Mouse (Mus musculus) hindbrain, embryonic 11.5 days (tissue): Measurements from ENCODE around the gene Ubp1. TPM values are rescaled to one million over a fixed set of nuclear protein-coding genes. Genes with fewer than 3 reads are reported as not detected.

Experiments
- ATAC-seq: fragments of 200-750 bp; cut with Nextera tagmentation; 2 replicates; pipeline ENCODE4 v1.8.0; 2017; ENCODE audit warnings: mild to moderate bottlenecking, moderate TSS enrichment, moderate library complexity; ENCODE audit not compliant: low FRiP score
- DNase-seq: peaks from one replicate; pipeline ENCODE4 v3.0.0-alpha.2; 2015; ENCODE audit warnings: low spot score
- H3K27ac ChIP-seq: fragments of 300-500 bp; sonication (generic); 2 replicates; pipeline ENCODE4 v1.5.1; 2014; ENCODE audit warnings: mild to moderate bottlenecking, low read depth, low read length
- H3K27me3 ChIP-seq: fragments of 300-500 bp; sonication (generic); 2 replicates; pipeline ENCODE4 v1.6.1; 2014; ENCODE audit warnings: mild to moderate bottlenecking, low read length, moderate library complexity, mixed read lengths; ENCODE audit not compliant: control insufficient read depth, insufficient read depth
- H3K36me3 ChIP-seq: fragments of 300-500 bp; sonication (generic); 2 replicates; pipeline ENCODE4 v1.6.1; 2014; ENCODE audit warnings: mild to moderate bottlenecking, low read length, moderate library complexity, mixed read lengths; ENCODE audit not compliant: control insufficient read depth, insufficient read depth
- H3K4me1 ChIP-seq: fragments of 300-500 bp; sonication (generic); replicated peaks from 2 replicates; pipeline ENCODE4 v1.6.1; 2014; ENCODE audit warnings: low read length, mixed read lengths; ENCODE audit not compliant: control insufficient read depth, insufficient read depth
- H3K4me2 ChIP-seq: fragments of 300-500 bp; sonication (generic); replicated peaks from 2 replicates; pipeline ENCODE4 v1.6.1; 2014; ENCODE audit warnings: mild to moderate bottlenecking, low read depth, low read length
- H3K4me3 ChIP-seq: fragments of 300-500 bp; sonication (generic); 2 replicates; pipeline ENCODE4 v1.5.1; 2014; ENCODE audit warnings: low read depth, low read length
- H3K9ac ChIP-seq: fragments of 300-500 bp; sonication (generic); 2 replicates; pipeline ENCODE4 v1.6.1; 2014; ENCODE audit warnings: low read depth, low read length
- H3K9me3 ChIP-seq: fragments of 300-500 bp; sonication (generic); 2 replicates; pipeline ENCODE4 v1.6.1; 2016; ENCODE audit warnings: low read length; ENCODE audit not compliant: control insufficient read depth
- WGBS: fragments of 180-500 bp; shearing (Covaris S2); extraction: QIAGEN DNeasy Blood & Tissue Kit; methylation state at CpG from one replicate; pipeline ENCODE4 v1.1.7; 2014; 5-methylcytosine and 5-hydroxymethylcytosine counted together
- polyA plus RNA-seq: library from polyadenylated mRNA; unstranded; fragments of >200 nt; fragmentation: Nextera tagmentation; extraction: Ambion mirVana; gene quantifications from 2 replicates; pipeline ENCODE4 v1.2.1, GENCODE M21; 2014

The Ubp1 gene
- polyA plus RNA-seq, 1 experiment from 2014 or later = 47.0 TPM

DNA sequence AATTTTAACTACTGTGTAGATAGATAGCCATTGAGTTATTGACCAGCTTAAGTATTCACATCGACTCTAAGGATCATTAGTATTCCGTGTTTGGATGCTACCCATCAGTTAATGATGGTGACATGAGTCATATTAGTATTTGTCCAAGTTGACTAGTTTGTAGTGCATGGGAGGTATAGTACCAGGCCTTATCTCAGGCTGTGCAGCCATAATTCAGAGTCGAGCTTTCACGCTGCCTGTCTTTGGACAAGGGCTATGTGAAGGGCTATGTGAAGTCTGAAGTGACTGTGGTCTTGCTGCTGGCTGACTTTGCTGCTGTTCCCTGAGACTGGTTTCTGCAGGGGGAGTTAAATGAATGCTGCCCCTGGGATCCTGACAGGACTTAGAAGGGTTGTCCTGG, 27.0 kb downstream of the Ubp1 start:
- Histone ChIP-seq H3K36me3 (peaks cover 7% of the 10 kb centered on the region), H3K9me3 (no peaks in the 10 kb centered on the region), H3K4me1 (no peaks in the 10 kb centered on the region), H3K4me3 (no peak overlapping the region), H3K27ac (no peak overlapping the region), H3K4me2 (no peak overlapping the region), H3K27me3 (no peaks in the 10 kb centered on the region), H3K9ac (no peak overlapping the region)
- WGBS = 98% methylated on average over 4 of the region's 4 CpGs
- ATAC-seq (no peak), DNase-seq (no peak)

DNA sequence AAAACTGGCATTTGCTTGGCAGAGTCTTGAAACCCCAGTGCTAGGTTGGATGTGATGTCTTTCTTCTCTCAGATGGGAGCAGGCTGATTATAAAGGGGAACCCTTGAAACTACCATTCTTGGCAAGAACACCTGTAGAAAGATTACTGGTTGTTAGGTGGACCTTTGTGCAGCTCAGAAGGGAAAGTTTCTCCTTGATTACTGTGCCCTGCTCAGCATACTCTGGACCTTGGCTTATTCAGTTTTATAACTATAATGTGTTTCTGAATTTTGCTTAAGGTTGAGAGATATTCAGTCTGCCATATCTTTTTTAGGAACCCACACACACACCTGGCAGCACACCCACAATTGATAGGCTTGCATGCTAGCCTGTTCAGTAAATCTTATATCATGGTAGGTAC, 33.0 kb downstream of the Ubp1 start:
- Histone ChIP-seq H3K36me3 (peaks cover 7% of the 10 kb centered on the region), H3K4me1 (no peaks in the 10 kb centered on the region), H3K4me2 (no peak overlapping the region), H3K9me3 (no peaks in the 10 kb centered on the region), H3K27me3 (no peaks in the 10 kb centered on the region), H3K4me3 (no peak overlapping the region), H3K27ac (no peak overlapping the region), H3K9ac (no peak overlapping the region)
- no peak for DNase-seq
- ATAC-seq = no peak

DNA sequence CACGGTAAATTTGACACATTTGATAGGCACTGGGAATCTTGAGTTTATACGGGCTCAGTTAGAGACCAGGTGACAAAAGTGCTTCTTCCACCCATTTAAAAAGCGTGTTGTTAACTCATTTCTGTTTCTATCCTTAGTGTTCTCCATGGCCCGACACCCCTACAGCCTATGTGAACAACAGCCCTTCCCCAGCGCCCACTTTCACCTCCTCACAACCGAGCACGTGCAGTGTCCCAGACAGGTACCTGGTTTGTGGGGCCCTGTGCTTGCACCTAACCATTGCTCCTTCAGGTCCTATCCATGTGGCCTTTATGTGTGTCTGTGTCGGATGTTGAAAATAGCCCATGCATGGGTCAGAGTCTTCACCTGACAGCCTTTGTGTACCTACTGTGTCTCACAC, 33.7 kb downstream of the Ubp1 start:
- Histone ChIP-seq H3K36me3 (peaks cover 8% of the 10 kb centered on the region), H3K9me3 (no peaks in the 10 kb centered on the region), H3K4me2 (no peak overlapping the region), H3K27ac (no peak overlapping the region), H3K4me3 (no peak overlapping the region), H3K4me1 (no peaks in the 10 kb centered on the region), H3K27me3 (no peaks in the 10 kb centered on the region), H3K9ac (no peak overlapping the region)
- DNase-seq (no peak), ATAC-seq (no peak)
- 96% methylated on average over 8 of the region's 8 CpGs for WGBS

DNA sequence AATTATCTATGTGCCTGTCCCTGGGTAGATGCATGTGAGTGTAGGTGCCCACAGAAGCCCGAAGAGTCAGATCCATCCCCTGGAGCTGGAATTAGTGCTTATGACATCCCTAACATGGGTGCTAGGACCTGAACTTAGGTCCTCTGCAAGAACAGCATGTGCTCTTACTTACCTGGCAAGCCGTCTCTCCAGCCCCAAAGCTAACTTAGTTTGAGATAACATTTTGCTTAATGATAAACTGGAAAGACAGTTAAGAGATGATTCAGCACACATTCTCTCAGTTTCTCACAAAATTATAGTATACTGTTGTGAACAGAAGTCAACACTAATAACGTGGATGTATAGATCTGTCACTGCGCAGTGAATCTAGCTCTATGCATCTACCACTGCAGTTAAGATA, 36.1 kb downstream of the Ubp1 start:
- no peaks in the 10 kb centered on the region for H3K9me3 ChIP-seq
- no peaks in the 10 kb centered on the region for H3K27me3 ChIP-seq
- ATAC-seq (no peak), DNase-seq (no peak)
- H3K4me3 ChIP-seq = no peak overlapping the region
- H3K4me1 ChIP-seq = no peaks in the 10 kb centered on the region
- H3K27ac ChIP-seq = no peak overlapping the region
- no peak overlapping the region for H3K4me2 ChIP-seq
- H3K9ac ChIP-seq = no peak overlapping the region
- 96% methylated on average over 4 of the region's 4 CpGs for WGBS
- peaks cover 9% of the 10 kb centered on the region for H3K36me3 ChIP-seq

GRCm38 (mm10) chr9:113968967-113969366, 38.2 kb downstream of the Ubp1 start:
- DNase-seq (no peak), ATAC-seq (no peak)
- 94% methylated on average over 7 of the region's 7 CpGs for WGBS

GRCm38 (mm10) chr9:113969399-113969798, 38.7 kb downstream of the Ubp1 start:
- H3K4me3 ChIP-seq = no peak overlapping the region
- no peak overlapping the region for H3K4me2 ChIP-seq
- no peak overlapping the region for H3K27ac ChIP-seq
- ATAC-seq = no peak
- WGBS = 96% methylated on average over 8 of the region's 8 CpGs
- H3K27me3 ChIP-seq = no peaks in the 10 kb centered on the region
- H3K36me3 ChIP-seq = peaks cover 9% of the 10 kb centered on the region; the same call in 1 of the 2 replicates
- no peaks in the 10 kb centered on the region for H3K9me3 ChIP-seq
- no peaks in the 10 kb centered on the region for H3K4me1 ChIP-seq
- DNase-seq = no peak
- H3K9ac ChIP-seq = no peak overlapping the region

More at GRCm38 (mm10) chr9:113968967-113969366, 38.2 kb downstream of the Ubp1 start:
- no peak overlapping the region for H3K9ac ChIP-seq
- no peak overlapping the region for H3K27ac ChIP-seq
- no peaks in the 10 kb centered on the region for H3K4me1 ChIP-seq
- H3K4me3 ChIP-seq = no peak overlapping the region
- H3K4me2 ChIP-seq = no peak overlapping the region
- H3K9me3 ChIP-seq = no peaks in the 10 kb centered on the region
- no peaks in the 10 kb centered on the region for H3K27me3 ChIP-seq
- peaks cover 9% of the 10 kb centered on the region; the same call in 1 of the 2 replicates for H3K36me3 ChIP-seq

GRCm38 (mm10) chr9:113970041-113970440, 39.3 kb downstream of the Ubp1 start:
- Histone ChIP-seq H3K27me3 (no peaks in the 10 kb centered on the region), H3K27ac (no peak overlapping the region), H3K9ac (no peak overlapping the region), H3K4me3 (no peak overlapping the region), H3K4me1 (no peaks in the 10 kb centered on the region), H3K9me3 (no peaks in the 10 kb centered on the region), H3K36me3 (peaks cover 9% of the 10 kb centered on the region; the same call in 1 of the 2 replicates), H3K4me2 (no peak overlapping the region)
- no peak for DNase-seq
- ATAC-seq = no peak
- WGBS = 93% methylated on average over 14 of the region's 14 CpGs

DNA sequence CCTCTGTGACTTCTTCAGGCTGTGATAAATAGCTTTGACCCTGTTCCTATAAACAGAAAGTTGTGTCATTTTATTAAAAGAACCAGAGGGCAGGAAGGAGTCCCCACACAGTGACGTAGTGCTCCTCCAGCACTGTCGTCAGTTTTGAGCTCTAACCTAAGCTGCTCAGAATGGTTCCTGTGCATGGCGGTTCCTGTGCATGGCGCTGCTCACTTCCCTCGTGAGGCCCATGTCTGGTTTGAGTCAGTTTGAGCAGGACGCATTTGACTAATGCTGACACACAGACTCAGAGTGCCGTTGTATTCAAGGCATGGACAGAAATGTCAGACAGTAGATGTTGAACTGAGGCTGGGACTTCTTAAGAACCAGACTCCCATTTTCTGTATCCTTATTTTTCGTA, 40.9 kb downstream of the Ubp1 start:
- Histone ChIP-seq H3K36me3 (peaks cover 18% of the 10 kb centered on the region), H3K4me1 (no peaks in the 10 kb centered on the region), H3K27me3 (no peaks in the 10 kb centered on the region), H3K27ac (no peak overlapping the region), H3K4me2 (no peak overlapping the region), H3K9ac (no peak overlapping the region), H3K9me3 (no peaks in the 10 kb centered on the region), H3K4me3 (no peak overlapping the region)
- 85% methylated on average over 8 of the region's 8 CpGs for WGBS
- DNase-seq (no peak), ATAC-seq (no peak)

DNA sequence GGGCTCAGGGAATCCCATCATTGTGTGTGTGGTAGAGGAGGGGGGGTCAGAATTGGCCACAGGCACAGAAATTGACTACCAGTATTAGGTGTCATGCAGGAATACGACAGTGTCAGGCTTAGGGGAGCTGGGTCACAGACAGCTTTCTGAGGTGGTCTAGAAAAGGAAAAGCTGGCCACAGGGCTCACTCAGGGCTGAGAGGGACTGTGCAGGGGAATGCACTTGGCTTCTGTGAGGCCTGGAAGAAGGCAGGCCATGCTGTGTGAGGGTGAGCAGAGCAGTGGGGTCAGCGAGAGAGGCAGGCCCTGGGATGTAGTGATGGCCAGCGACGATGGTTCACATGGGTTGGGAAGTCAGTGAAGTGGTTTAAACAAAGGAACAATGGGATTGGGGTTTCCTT, 43.1 kb downstream of the Ubp1 start:
- 69% methylated on average over 4 of the region's 4 CpGs for WGBS
- peaks cover 12% of the 10 kb centered on the region for H3K36me3 ChIP-seq

More for the DNA sequence above, 43.1 kb downstream of the Ubp1 start:
- Histone ChIP-seq H3K9ac (no peak overlapping the region), H3K4me2 (no peak overlapping the region), H3K27ac (no peak overlapping the region), H3K4me1 (no peaks in the 10 kb centered on the region), H3K27me3 (no peaks in the 10 kb centered on the region), H3K9me3 (no peaks in the 10 kb centered on the region), H3K4me3 (no peak overlapping the region)
- DNase-seq = no peak
- ATAC-seq = no peak
